Mouse (Mus musculus) adrenal gland, postnatal 25 days (tissue): ENCODE measurements around the gene Wdr17. TPM values are rescaled to one million over a fixed set of nuclear protein-coding genes. Genes with fewer than 3 reads are reported as not detected.

Source experiments
- DNase-seq: peaks from one replicate; pipeline ENCODE4 v3.0.0; 2021; ENCODE audit warnings: mixed read lengths
- total RNA-seq: library from RNA; stranded (reverse); gene quantifications from 2 replicates; pipeline ENCODE4 v1.2.3, GENCODE M21; 2021

Wdr17 gene
- total RNA-seq, 1 experiment from 2014 or later: 0.24 TPM

DNA sequence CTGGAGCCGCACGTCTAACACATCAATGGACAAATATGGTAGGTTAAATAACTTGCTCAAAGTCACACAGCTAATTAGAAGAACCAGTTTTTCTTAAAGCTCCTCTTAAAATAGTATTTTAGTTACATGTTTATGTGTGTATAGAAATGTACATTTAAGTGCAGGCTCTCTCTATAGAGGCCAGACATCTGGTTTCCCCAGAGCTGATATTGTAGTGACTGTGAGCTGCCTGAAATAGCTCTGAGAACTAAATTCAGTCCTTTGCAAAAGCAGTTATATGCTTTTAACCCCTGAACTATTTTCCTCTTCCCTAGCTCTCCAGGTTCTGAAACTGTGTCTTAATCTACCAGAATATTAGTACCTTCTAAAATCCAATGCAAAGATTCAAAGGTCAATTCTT, 289.6 kb downstream of the Wdr17 start:
- no peak for DNase-seq

DNA sequence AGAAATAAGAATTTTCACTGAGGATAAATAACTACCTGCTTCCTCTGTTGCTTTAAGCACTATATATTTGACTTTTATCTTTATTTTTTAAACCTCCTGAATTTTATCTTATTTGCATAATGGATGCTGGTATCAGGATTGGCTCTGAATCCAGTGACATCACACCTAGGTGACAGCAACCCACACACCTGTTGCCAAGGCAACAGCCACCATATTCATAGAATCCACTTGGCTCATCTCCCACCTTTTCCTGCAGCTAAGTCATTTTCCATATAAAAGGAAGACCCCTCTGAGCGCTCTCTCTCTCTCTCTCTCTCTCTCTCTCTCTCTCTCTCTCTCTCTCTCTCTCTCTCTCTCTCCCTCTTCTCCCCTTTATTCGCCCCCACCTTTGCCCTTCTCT, 290.0 kb downstream of the Wdr17 start:
- DNase-seq: no peak

DNA sequence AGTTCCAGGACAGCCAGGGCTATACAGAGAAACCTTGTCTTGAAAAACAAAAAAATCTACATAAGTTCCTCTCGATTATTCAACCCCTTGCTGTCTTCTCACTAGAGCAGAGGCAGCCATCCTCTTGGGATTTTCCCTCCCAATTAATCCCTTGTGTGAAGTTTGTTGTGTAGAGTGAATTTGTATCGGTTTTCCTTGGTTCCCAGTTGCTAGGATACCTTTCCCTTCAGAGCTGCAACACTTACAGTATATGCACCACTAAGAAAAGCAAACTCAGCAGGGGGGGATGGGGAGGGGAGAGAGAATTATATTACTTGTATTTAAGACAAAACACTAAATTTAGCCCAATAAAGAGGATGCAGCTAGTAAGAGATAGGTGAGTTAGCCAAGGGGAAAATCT, 290.9 kb downstream of the Wdr17 start:
- DNase-seq: no peak

DNA sequence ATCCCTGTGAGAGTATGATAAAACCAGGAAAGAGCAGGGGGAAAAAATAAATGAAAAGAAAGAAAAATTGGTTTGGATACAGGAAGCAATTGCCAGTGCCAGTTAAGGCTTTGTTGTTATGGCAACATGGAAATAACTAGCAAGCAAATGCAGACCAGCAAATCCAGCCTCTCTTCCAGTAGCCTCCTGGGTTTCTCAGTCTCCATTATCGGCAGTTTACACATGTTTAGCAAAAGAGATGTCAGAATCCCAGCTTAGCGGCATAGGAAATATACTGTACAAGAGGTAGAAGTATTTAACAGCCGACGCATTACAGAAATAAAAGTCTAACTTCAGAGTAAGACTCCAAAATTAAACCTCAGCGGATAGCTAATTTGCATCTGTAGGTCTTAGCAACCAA, 292.4 kb downstream of the Wdr17 start:
- no peak for DNase-seq

DNA sequence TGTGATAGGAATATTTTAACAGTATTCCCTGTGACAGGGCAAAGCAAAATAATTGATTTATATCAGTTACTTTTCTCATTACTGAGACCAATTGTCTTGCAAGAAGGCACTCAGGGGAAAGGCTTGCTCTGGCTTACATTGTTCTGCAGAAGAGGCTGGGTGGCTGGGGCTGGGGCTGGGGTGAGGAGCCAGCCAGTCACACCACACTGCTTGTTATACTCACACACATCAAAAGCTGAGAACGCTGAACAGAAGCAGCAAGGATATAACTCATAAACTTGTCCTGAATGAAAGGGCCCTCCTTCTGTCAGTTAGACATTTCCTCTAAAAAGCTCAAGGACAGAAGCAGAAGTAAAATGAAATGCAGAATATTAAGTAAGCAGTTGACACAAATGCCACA, 304.1 kb downstream of the Wdr17 start:
- no peak for DNase-seq

DNA sequence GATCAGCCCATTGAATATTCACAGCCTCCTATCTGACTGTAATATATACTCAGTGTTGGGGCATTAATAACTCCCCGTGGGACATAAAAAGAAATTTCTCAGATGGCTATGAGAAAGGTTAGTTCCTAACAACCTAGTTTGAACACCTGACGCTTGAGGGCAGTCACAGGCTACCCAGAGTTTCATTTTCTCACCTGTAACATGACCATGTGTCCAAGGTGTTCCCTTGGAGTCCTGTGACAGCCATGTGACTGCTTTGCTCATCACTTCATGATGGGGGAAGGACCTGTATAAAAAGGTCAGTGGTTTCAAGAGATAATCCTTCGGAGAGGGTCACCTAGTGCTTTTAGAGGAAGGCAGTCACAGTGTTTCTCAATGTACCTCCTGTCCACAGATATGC, 305.5 kb downstream of the Wdr17 start:
- no peak for DNase-seq

Other genes with a start within 250 kb of the Wdr17 start
- 1.2 and 2.0 TPM in 2 replicates for gene Gpm6a, start 67.7 kb upstream of the Wdr17 start, total RNA-seq